Mouse (Mus musculus): ENCODE results near the gene 4930415O20Rik.

The 4930415O20Rik gene

DNA sequence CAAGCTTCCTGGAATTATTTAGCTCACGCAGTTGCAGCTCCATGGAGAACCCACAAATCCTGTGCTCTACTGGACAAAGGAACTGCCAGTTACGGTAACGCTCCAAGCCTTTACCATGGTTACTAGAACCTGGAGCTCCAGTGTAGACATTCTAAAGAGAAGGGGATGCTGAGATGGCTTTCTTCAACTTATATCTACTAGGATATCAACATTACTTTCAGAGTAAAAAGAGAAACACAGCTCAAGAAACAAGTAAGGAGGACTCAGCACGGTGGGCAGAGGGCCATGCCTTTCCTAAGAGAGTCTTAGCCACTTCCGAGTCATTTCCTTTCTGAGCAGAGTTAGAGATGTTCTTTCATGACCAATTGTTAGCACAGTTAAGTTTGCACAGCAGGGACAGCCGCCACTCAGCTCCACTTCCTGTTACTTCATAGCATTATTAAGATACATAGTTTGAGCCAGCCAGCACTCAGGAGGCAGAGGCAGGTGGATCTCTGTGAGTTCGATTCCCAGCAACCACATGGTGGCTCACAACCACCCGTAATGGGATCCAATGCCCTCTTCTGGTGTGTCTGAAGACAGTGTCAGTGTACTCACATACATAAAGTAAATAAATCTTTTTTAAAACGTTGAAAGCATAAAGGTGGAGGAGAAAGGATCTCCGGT is at the start of gene 4930415O20Rik, which contains the start of gene Ccnt1:
TSS of gene 4930415O20Rik (plus strand) at position 132 of the 666 bp plus-strand sequence.
TSS of gene Ccnt1 (minus strand) at position 51 of the 666 bp plus-strand sequence.
- DNase-seq: no peak

DNA sequence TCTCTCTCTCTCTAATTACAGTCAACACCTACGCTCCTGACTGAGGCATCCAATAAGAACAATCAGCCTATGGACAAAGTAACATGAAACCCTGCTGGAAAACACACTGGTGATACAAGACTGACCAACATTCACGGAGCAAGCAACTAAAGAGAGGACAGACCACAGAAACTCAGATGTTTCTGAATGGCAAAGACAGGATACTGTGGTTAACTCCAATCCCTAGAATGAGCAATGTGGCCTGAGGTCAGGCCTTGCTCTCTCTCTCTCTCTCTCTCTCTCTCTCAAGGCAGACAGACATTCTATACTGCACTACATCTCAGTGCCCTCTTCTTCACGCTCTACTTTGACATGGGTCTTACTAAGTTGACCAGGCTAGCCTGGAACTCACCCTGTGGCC is 49.6 kb upstream of the 4930415O20Rik start:
- no peak for DNase-seq

DNA sequence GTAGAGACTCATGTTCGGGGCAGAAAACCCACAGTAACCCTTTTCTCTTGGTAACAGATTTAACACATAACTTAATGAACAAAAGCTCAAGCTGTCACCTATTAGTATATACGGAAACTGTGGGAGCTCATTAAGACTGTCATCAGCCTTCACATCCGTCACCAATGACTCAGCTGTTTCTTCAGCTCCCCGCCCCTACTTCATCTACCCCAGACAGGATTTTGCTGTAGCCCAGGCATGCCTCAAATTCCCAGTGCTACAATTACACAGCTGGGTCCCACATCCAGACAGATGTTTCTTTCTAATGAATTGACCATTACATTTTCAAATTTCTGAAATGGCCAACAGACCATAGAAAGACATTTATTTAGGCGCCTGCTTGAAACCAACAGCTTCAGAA is 44.7 kb upstream of the 4930415O20Rik start:
- no peak for DNase-seq

DNA sequence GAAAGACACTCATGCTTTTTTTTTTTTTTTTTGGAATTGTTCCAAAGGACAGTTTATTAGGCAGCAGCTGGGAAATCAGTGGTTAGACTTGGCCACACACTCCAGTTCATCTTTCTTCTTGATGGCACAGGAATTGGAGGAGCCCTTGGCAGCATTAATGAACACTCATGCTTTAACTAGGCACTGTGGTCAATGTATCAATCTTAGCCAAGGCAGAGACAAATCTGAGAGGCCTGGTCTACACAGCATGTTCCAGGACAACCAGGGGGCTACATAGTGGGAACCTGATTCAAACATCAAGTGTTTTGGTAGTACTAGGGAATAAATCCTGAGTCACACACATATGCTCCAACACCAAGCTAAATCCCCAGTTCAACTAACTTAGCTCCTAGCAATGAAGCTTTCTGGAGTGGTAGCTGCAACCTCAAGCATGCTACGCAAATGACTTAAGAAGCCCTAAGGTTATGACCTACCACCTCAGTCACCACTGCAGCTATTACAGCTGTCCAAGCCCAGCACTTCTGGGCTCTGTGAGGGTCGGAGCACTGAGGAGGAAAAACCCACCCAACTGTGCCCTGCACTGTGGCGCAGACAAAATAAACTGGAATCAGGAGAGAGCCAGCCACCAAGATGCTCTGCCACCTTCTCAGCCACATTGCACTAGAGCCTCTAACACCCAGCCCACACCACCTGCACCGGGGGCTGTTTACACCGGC is 43.6 kb upstream of the 4930415O20Rik start:
- no peak for DNase-seq

DNA sequence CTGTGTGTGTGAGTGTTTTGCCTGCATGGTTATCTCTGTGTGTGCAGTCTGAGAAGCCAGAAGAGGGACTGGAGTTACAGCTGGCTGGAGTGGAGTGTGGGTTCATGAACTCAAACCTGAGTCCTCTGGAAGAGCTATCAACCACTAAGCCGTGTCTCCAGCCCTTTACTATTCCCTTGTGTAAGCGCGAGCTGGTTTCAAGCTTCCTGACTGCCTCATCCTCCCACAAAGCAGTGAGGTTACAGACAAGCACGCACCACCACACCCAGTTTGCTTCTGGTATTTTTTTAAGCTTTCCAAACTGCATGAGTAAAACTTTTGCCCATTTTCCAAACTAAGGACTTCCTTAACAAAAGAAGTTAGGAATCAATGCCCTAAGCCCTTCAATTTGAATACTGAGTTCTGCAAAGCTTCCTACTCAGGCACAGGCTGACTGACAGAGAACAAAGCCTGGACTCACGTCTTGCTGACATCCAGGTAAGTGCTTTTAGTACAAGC is 42.7 kb upstream of the 4930415O20Rik start:
- DNase-seq: no peak

DNA sequence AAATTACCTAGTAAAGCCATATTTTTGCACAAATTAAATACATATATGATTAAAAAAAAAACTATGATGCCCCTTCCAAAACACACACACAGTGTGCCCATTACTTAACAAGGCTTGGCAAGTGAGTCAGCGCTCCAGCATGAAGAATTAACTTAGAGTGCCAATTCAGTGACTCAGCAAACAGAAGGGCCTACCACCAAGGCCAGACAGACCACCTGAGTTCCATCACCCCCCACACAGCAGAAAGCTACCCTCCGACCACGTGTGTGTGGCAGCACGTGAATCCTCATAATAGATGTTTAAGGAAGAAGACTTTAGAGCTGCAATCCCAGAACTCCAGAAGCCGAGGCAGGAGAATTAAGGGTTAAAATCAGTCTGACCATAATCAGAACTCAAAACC is 38.5 kb upstream of the 4930415O20Rik start:
- no peak for DNase-seq

DNA sequence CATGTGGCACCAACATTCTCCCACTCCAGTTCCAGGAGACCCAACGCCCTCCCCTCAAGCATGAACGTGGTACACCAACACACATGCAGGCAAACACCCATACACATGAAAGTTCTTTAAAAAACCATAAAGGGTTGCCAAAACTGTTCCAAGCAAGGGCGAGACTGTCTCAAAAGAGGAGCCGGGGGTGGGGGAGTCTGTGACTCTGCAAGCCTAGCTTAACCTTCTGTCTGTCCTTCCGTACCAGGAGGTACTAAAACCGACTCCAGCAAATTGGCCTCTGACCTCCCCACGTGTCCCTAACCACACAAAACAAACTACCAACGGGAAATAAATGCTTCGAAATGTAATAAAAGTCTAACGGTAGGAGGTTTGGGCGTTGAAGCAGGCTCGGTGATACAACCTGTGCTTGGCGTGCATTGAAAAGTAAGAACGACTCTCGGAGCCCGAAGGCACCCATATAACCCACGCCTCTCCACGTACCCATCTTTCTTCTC is 37.7 kb upstream of the 4930415O20Rik start:
- no peak for DNase-seq

DNA sequence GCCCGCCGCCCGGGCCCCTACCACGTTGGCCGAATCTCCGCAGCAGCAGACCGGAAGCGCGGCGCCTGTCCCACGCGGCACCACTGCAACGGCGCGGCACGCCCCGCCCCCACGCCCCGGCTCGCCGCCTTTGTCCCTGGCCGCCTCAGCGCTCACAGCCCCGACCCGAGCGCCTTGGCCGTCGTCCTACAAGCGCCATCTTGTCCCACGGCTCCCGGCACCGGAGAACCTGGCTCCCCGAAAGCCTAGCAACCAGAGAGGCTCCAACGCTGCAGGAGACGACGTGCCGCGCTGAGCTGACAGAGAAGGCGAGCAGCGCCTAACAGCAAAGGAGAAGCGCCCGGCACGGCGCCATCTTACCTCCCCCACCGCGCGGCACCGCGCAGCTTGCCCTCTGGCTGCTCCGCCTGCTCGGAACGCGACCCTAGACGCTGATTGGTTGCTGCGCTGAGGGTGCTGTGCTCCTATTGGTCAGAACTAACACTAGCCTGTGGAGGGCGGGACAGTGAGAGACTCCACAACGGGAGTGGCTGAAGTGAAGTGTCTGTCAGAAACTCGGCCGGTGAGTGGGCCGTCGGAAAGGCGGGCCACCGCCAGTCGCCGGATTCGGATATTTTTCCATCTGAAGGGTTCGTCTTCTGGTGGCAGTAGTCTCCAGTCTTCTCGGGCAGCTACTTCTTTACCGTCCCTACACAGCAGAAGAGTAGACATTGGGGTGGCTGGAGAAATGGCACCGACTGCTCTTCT is 36.8 kb upstream of the 4930415O20Rik start, which contains the start of gene Kansl2:
TSS of gene Kansl2 (minus strand) at position 384 of the 747 bp plus-strand sequence.
- peak; percentile 98 to 99 for DNase-seq

DNA sequence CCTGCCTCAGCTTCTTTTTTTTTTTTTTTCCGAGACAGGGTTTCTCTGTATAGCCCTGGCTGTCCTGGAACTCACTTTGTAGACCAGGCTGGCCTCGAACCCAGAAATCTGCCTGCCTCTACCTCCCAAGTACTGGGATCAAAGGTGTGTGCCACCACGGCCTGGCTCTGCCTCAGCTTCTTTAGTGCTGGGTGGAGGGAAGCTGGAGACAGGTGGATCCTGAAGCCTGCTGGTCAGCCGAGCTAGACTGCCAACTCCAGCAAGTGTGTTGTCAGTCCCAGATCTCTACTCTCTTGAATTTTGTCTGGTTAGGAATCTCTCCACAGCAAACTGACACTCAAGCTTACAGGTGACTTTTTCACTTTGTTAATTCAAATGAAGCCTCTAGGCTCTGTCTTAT is 34.9 kb upstream of the 4930415O20Rik start:
- no peak for DNase-seq

DNA sequence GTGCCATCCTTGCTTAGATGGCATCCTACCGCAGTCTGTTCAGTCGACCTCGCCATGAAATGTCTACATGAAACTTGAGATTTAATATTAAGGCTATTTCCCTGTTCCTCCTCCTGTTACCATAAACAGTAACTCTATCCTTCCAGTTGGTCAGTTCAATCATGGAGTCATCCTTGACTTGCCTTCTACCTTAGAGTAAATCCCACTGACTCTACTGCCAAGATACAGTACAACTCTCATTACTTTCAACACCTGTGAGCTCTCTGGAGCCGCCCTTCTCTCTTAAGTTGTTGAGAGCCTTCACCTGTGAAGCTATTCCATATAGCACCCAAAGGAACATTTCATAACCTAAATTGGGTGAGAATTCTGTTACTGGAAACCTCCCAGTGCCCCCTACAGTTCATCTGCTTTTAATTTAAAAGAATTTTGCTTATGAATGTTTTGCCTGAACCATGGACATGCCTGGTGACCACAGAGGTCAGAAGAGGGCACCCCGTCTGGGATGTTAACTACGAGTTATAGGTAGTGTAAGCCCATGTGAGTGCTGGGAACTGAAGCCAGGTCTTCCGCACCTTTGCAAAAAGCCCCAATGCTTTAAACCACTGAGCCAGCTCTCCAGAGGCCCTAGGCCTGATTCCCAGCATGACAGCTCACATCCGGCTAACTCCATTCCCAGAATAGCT is 33.8 kb upstream of the 4930415O20Rik start:
- no peak for DNase-seq

DNA sequence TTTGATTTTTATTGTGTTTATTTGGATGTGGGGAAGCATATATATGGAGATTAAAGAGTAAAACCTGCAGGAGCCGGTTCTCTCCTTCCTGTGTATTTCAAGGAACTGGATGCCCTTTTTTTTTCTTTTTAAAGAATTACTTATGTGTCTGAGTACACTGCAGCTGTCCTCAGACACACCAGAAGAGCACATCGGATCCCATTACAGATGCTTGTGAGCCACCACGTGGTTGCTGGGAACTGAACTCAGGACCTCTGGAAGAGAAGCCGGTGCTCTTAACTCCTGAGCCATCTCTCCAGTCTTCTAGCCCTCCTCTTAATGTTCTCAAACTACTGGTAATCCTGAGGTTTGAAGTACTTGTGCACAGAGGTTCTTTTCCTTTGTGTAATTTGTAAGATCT is 32.9 kb upstream of the 4930415O20Rik start:
- DNase-seq: no peak

DNA sequence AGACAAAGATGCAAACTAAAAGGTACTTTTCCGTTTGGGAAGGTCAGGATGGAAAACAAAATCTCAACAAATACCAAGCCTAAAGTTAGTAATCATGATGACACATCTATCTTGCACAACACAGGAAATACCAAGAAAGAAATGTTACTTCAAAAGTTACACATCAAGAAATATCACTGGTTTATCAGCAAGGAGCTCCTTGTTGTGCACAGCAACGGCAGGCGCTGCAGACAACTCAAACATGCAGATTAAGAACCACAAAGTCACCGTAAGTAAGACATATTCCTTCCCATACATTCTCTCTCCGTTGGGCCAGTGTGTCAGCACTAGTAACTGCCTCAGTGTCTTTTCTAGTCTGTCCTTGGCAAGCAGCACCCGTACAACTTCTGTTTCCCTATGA is 29.7 kb upstream of the 4930415O20Rik start:
- DNase-seq: no peak

DNA sequence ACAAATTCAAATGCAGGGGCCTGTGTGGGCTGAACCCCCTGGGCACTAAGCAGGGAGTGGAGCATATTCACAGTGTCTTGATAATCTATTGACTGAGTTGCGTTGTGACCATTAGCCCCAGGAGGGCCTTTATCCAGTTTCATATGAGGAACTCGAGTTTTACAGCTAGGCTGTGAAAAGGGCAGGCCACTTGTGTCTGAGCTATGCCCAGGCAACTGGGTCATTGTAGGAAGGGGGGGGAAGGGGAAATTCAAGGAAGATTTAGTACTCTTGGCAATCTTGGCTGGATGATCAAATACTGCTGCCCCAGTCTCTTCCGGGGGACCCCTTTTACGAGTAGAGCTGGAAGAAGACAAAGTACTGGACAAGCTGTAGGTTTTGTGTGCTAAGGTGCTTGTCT is 27.5 kb upstream of the 4930415O20Rik start:
- DNase-seq: no peak

DNA sequence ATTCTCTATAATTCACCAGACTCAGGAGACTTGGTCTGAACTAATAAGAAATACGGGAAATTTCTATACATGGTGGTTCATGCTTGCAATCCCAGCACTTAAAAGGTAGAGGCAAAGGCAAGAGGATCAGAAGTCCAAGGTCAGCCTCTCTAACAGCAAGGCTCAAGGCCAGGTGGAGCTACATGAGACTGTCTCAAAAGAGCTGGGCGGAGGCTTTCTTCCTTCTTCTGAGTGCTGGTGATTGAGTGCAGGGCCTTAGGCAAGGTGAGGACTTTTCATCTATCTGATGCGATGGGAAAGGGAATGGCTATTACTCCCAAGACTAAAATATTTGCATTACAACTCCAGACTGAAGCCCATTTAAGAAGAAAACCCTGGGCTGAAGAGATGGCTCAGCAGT is 25.7 kb upstream of the 4930415O20Rik start:
- no peak for DNase-seq

DNA sequence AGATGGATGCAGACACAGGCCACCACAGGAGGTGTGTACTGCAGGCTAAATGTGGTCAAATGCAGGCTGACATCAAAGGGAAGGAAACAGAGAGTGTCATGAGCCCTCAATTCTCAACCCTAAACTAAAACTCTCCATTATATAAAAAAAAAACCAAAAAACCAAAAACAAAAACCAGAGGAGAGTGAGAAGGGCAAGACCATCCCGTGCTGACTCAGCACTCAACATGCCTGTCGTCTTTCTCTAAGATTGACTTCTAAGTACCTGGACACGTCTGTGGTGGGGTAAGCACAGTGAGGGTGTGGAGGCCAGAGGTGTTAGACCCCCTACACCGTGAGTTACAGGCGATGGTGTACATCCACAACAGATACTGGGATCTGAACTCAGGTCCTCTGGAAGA is 24.0 kb upstream of the 4930415O20Rik start:
- DNase-seq: no peak

DNA sequence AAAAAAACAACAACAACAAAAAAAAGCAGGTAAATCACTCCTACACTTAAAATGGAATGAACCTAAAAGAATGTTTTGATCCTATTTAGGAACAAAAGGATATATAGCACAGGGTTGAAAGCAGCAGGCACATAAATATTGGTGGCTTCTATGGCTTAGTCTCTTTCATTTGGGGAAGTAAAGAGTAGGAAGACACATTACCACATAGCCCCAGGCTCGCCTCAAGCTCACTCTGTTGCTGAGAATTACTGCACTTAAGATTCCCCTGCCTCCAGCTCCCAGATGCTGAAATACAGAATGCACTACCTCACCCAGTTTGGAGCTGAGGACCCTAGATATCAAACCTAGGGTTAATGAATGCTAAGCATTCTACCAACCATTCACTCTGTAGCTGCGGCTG is 18.0 kb upstream of the 4930415O20Rik start:
- DNase-seq: no peak

DNA sequence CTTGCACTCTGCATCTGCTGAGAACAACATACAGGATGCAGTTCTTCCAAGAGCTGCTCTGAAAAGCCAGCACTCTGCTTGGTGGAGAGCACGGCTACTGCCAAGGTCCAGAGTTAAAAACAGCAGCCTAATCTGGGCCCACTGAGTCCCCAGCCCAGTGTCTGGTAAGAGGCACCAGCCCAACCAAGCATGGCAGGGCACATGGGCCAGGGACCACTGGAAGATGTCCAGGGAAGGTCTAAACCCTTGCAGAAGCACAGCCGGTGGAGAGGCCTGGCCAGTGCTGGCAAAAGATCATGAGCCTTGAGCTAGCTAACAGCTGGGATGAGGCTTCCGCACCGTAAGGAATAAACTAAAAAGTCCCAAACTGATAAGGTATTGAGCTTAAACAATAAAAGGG is 14.9 kb upstream of the 4930415O20Rik start:
- DNase-seq: no peak

DNA sequence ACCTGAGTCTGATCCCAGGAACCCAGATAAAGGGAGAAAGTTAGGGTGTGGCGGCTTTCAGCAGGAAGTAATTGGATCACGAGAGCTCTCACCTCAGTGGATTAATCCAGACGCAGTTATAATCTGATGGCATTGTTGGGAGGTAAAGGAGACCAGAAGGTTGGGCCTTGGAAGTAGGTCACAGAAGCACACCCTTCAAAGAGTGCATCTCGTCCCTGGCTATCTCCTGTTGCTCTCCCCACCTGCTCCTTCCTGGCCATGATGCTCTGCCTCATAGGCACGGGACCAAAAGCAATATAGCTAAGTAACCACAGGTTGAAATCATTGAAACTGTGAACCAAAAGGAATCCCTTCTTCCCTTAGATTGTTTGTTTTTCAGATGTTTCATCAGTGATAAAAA is 13.6 kb upstream of the 4930415O20Rik start:
- no peak for DNase-seq

DNA sequence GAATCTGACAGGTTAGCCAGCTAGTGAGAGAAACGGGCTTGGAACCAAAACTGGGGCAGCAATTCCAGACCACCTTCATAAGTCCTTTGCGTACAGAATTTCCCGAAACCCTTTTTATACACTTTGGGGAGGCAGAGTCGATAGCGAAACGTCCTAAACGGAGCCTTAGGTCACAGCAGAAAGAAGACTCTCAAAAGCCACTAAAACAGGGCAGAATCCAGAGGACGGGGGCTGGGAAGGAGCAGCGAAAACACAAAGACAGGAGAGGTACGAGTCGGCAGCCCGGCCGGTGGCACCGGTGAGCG is 3.9 kb upstream of the 4930415O20Rik start:
- no peak for DNase-seq

DNA sequence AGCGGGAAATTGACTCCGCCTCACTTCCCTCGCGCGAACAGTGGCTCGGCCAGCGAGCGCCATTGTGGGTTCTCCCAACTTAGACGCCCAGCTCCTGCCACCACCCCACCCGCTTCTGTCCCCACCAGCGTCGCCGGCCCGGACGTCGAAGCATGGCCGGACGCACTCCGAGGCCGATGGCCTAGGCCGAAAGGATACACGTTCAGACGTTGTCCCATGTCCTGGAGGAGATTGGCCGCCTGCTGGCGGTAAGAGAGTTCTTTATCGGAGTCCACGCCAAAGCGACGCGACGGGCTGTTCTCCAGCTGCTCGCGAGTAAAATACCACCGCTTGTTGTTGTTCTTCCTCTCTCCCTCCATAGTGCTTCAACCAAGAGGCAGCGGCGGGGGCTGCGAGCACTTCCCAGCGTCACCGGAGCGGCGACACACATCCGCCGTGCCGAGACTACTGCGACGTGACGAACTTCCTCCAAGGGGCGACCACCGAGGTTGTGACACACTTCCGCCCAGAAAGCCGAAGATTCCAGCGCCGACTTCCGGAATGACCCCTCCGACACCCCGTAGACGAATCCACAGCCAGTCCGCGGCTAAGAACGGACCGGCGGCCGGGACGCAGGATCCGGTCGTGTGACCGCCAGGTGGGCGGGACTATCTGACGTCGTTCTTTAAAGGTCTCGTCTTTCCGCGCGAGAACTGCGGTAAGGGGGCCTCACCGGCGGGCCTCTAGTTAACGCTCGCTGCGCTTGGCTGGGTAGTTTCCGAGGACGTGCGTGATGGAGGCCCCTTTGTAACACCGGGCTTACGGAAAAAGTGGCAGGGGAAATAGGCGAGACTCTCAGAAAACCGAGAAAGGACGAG is 3.3 kb upstream of the 4930415O20Rik start:
- peak; percentile 99 to 100 for DNase-seq

DNA sequence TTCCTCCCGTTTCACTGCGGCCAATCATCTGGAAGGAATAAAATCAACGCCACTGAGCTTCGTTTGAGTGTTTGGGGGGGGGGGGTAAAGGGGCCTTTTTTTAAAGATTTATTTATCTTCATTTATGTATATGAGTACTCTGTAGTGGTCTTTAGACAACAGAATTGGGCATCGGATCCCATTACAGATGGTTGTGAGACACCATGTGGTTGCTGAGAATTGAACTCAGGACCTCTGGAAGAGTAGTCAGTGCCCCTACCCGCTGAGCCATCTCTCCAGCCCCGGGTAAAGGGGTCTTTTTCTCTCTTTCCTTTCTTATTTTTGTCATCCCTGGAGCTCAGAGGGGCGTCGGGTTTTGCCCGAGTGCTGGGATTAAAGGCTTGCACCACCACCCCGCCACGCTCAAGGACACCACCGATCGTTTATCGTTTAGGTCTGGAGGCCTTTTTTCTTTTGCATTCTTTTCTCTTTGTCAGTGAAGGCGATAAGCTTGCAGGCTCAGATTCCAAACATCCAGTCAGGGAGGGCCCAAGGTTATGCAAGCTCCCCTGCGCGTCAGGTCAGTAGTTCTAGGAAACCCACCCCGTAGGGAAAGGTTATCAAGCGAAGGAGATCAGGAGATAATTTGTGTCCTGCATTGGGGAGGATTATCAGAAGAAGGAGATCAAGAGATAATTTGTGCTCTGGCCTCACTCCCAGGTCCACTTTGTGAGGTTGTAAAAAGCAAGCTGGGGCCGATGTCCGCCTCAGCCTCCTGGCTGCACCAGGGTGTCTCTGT is 2.4 kb upstream of the 4930415O20Rik start:
- DNase-seq: no peak
